Comparison of ENCODE assay signal across 8 mouse cellular contexts in genomic region chr9:44337436-44338169, GRCm38 (mm10). TPM values are rescaled to one million over a fixed set of nuclear protein-coding genes. Genes with fewer than 3 reads are reported as not detected.
A peak's percentile ranks its signal among the peaks of the same experiment; 100 is the strongest.
DNase-seq lines count a peak whose midpoint lies in the region; ATAC-seq and TF ChIP-seq lines count a peak whose summit lies in the region.

No protein-coding gene starts in this region.

- DNase-seq in embryo, embryonic 9.5 days (ENCODE audit: extremely low spot score), result peak; percentile 36
- no peak for DNase-seq in embryo, embryonic 11 days
- peak; percentile 3 for DNase-seq in right cerebral cortex, postnatal 14 days
- no peak for DNase-seq in right cerebral cortex, adult 18-20 months
- DNase-seq in gastrocnemius, adult 2 months, result no peak
- no peak for DNase-seq in urinary bladder, postnatal 36 days (ENCODE audit: low spot score in 2 of 2)

- WGBS in intestine, embryonic 16.5 days, result 60% methylated on average over 9 of the region's 9 CpGs
- 74% methylated on average over 9 of the region's 9 CpGs for WGBS in stomach, embryonic 14.5 days

- H3K4me3 ChIP-seq in intestine, embryonic 16.5 days (ENCODE audit: low read length), result peak overlapping the region; percentile 87; the same call in 1 of the 2 replicates
- H3K4me3 ChIP-seq in stomach, embryonic 14.5 days (ENCODE audit: low read depth, low read length), result peak overlapping the region; percentile 11; the same call in 1 of the 2 replicates
- H3K4me3 ChIP-seq in gastrocnemius, adult 2 months, result no peak overlapping the region

- peaks cover 23% of the 10 kb centered on the region for H3K36me3 ChIP-seq in intestine, embryonic 16.5 days (ENCODE audit: control insufficient read depth, insufficient read depth, low read length)
- H3K36me3 ChIP-seq in stomach, embryonic 14.5 days (ENCODE audit: control insufficient read depth, insufficient read depth, low read length), result peaks cover 38% of the 10 kb centered on the region

- H3K9ac ChIP-seq in intestine, embryonic 16.5 days (ENCODE audit: low read depth, low read length), result peak overlapping the region; percentile 61; the same call in 1 of the 2 replicates
- H3K9ac ChIP-seq in stomach, embryonic 14.5 days (replicated peaks; ENCODE audit: low read depth, low read length), result no peak overlapping the region; the same call in 1 of the 2 replicates

- H3K4me1 ChIP-seq in intestine, embryonic 16.5 days (ENCODE audit: control insufficient read depth, insufficient read depth, low read length), result peaks cover 22% of the 10 kb centered on the region
- peaks cover 14% of the 10 kb centered on the region for H3K4me1 ChIP-seq in stomach, embryonic 14.5 days (ENCODE audit: control insufficient read depth, insufficient read depth, low read length)

- H3K4me2 ChIP-seq in intestine, embryonic 16.5 days (ENCODE audit: low read depth, low read length), result peak overlapping the region; percentile 77
- H3K4me2 ChIP-seq in stomach, embryonic 14.5 days (replicated peaks; ENCODE audit: low read depth, low read length), result peak overlapping the region; percentile 72

- intact Hi-C loops in gastrocnemius, adult 2 months (cut with DNase I), result no loop called here

- H3K27ac ChIP-seq in intestine, embryonic 16.5 days (ENCODE audit: low read length), result no peak overlapping the region
- H3K27ac ChIP-seq in stomach, embryonic 14.5 days (ENCODE audit: low read length), result no peak overlapping the region
- H3K27ac ChIP-seq in gastrocnemius, adult 2 months, result no peak overlapping the region

- H3K9me3 ChIP-seq in intestine, embryonic 16.5 days (ENCODE audit: control insufficient read depth, low read length), result no peaks in the 10 kb centered on the region
- H3K9me3 ChIP-seq in stomach, embryonic 14.5 days (ENCODE audit: control insufficient read depth, low read depth, low read length), result no peaks in the 10 kb centered on the region

- H3K27me3 ChIP-seq in intestine, embryonic 16.5 days (replicated peaks; ENCODE audit: control insufficient read depth, insufficient read depth, low read length), result no peaks in the 10 kb centered on the region
- H3K27me3 ChIP-seq in stomach, embryonic 14.5 days (ENCODE audit: control insufficient read depth, insufficient read depth, low read length), result no peaks in the 10 kb centered on the region

- ATAC-seq in intestine, embryonic 16.5 days, result no peak
- ATAC-seq in stomach, embryonic 14.5 days (ENCODE audit: insufficient number of reproducible peaks, insufficient read depth, low FRiP score, low read depth), result no peak

- TF ChIP-seq CTCF in gastrocnemius, adult 2 months (IDR thresholded peaks at IDR 0.05), result no peak

RNA-seq across cellular contexts. Expression of gene H2afx, which starts 3.1 kb away (rescaled TPM):
- polyA plus RNA-seq in intestine, embryonic 16.5 days (2015; fragmentation: Nextera tagmentation; extraction: Ambion mirVana), result 268 and 278 TPM in 2 replicates
- polyA plus RNA-seq in stomach, embryonic 14.5 days (2014; fragmentation: Nextera tagmentation; extraction: Ambion mirVana), result 289 and 335 TPM in 2 replicates
- 1 to 10 TPM; 8.4 to 8.7 TPM for total RNA-seq in gastrocnemius, adult 2 months (2021)

RNA-seq across cellular contexts. Expression of gene Hmbs, which starts 6.4 kb away (rescaled TPM):
- polyA plus RNA-seq in intestine, embryonic 16.5 days (2015; fragmentation: Nextera tagmentation; extraction: Ambion mirVana), result 134 and 155 TPM in 2 replicates
- 112 and 130 TPM in 2 replicates for polyA plus RNA-seq in stomach, embryonic 14.5 days (2014; fragmentation: Nextera tagmentation; extraction: Ambion mirVana)
- 10 to 100 TPM; 21.9 to 29.1 TPM for total RNA-seq in gastrocnemius, adult 2 months (2021)

RNA-seq across cellular contexts. Expression of gene Dpagt1, which starts 11.8 kb away (rescaled TPM):
- polyA plus RNA-seq in intestine, embryonic 16.5 days (2015; fragmentation: Nextera tagmentation; extraction: Ambion mirVana), result 39.3 and 42.7 TPM in 2 replicates
- 44.5 and 46.7 TPM in 2 replicates for polyA plus RNA-seq in stomach, embryonic 14.5 days (2014; fragmentation: Nextera tagmentation; extraction: Ambion mirVana)
- 10 to 100 TPM; 12.3 to 14.1 TPM for total RNA-seq in gastrocnemius, adult 2 months (2021)

RNA-seq across cellular contexts. Expression of gene C2cd2l, which starts 17.5 kb away (rescaled TPM):
- polyA plus RNA-seq in intestine, embryonic 16.5 days (2015; fragmentation: Nextera tagmentation; extraction: Ambion mirVana), result 15.3 and 16.5 TPM in 2 replicates
- polyA plus RNA-seq in stomach, embryonic 14.5 days (2014; fragmentation: Nextera tagmentation; extraction: Ambion mirVana), result 5.7 and 9.6 TPM in 2 replicates
- 10 to 100 TPM; 14.9 to 17.8 TPM for total RNA-seq in gastrocnemius, adult 2 months (2021)

RNA-seq across cellular contexts. Expression of gene Vps11, which starts 23.9 kb away (rescaled TPM):
- polyA plus RNA-seq in intestine, embryonic 16.5 days (2015; fragmentation: Nextera tagmentation; extraction: Ambion mirVana), result 37.1 and 40.2 TPM in 2 replicates
- 24.5 and 25.4 TPM in 2 replicates for polyA plus RNA-seq in stomach, embryonic 14.5 days (2014; fragmentation: Nextera tagmentation; extraction: Ambion mirVana)
- total RNA-seq in gastrocnemius, adult 2 months (2021), result 10 to 100 TPM; 16.6 to 19.5 TPM

Comparison
In these comparisons a context has a peak if more than half of its experiments do, and no peak if none do; other contexts are left out.
1. DNase-seq: peak in embryo, embryonic 9.5 days (single experiment) and right cerebral cortex, postnatal 14 days (single experiment); none in embryo, embryonic 11 days (single experiment), right cerebral cortex, adult 18-20 months (single experiment), gastrocnemius, adult 2 months (single experiment) and urinary bladder, postnatal 36 days (0 of 2).